Mouse (Mus musculus): ENCODE results near the gene Trmt44. TPM values are rescaled to one million over a fixed set of nuclear protein-coding genes. Genes with fewer than 3 reads are reported as not detected.
A peak's percentile ranks its signal among the peaks of the same experiment; 100 is the strongest.
"Not testable (repeated sequence)": the region's sequence is repeated elsewhere in the genome, so short reads cannot be mapped to it uniquely, and the experiment has no call there.

Gene Trmt44
- polyA plus RNA-seq, 1 experiment, result 6.8 TPM

- Histone ChIP-seq H3ac (ENCODE audit: control insufficient read depth, insufficient read length, low read depth) (no peak overlapping the region), H3K36me3 (ENCODE audit: control insufficient read depth, insufficient read depth) (peaks cover 2% of the 10 kb centered on the region), H3K79me2 (ENCODE audit: control insufficient read depth, insufficient read depth) (no peaks in the 10 kb centered on the region), H3K4me3 (ENCODE audit: insufficient read depth, poor library complexity, severe bottlenecking) (no peak overlapping the region), H3K27me3 (ENCODE audit: control insufficient read depth, insufficient read depth, insufficient read length) (no peaks in the 10 kb centered on the region), H3K79me3 (ENCODE audit: low read depth) (no peaks in the 10 kb centered on the region)
- TF ChIP-seq MYOD1 (IDR thresholded peaks at IDR 0.05; ENCODE audit: control insufficient read depth, insufficient read length, low read depth), result no peak
- peak; percentile 90 for TF ChIP-seq CTCF (IDR thresholded peaks at IDR 0.05; ENCODE audit: control insufficient read depth, insufficient read depth, insufficient read length)
Measured at GRCm38 (mm10) chr5:35595706-35596105, 20.8 kb upstream of the Trmt44 start.

- peaks cover 7% of the 10 kb centered on the region for H3K36me3 ChIP-seq (ENCODE audit: control insufficient read depth, insufficient read depth)
- H3ac ChIP-seq (ENCODE audit: control insufficient read depth, insufficient read length, low read depth), result no peak overlapping the region
- H3K79me2 ChIP-seq (ENCODE audit: control insufficient read depth, insufficient read depth), result no peaks in the 10 kb centered on the region
- H3K4me3 ChIP-seq (ENCODE audit: insufficient read depth, poor library complexity, severe bottlenecking), result no peak overlapping the region
- TF ChIP-seq USF1 (IDR thresholded peaks at IDR 0.05; ENCODE audit: low read depth), result no peak
- TF ChIP-seq CEBPB (IDR thresholded peaks at IDR 0.05; ENCODE audit: low read depth), result no peak
- no peak for TF ChIP-seq CTCF (IDR thresholded peaks at IDR 0.05; ENCODE audit: control insufficient read depth, insufficient read depth, insufficient read length)
- no peak for TF ChIP-seq FOSL1 (IDR thresholded peaks at IDR 0.05; ENCODE audit: insufficient read depth, low read length, poor library complexity, severe bottlenecking)
- no peak for TF ChIP-seq MYOG (IDR thresholded peaks at IDR 0.05; ENCODE audit: control insufficient read depth, extremely low read depth, insufficient read length)
- no peak for TF ChIP-seq MYOD1 (IDR thresholded peaks at IDR 0.05; ENCODE audit: control insufficient read depth, insufficient read length, low read depth)
- no peak for TF ChIP-seq MAX (IDR thresholded peaks at IDR 0.05)
- H3K79me3 ChIP-seq (ENCODE audit: low read depth), result no peaks in the 10 kb centered on the region
- H3K27me3 ChIP-seq (ENCODE audit: control insufficient read depth, insufficient read depth, insufficient read length), result no peaks in the 10 kb centered on the region
Measured at GRCm38 (mm10) chr5:35594768-35595167, 19.9 kb upstream of the Trmt44 start.

DNA sequence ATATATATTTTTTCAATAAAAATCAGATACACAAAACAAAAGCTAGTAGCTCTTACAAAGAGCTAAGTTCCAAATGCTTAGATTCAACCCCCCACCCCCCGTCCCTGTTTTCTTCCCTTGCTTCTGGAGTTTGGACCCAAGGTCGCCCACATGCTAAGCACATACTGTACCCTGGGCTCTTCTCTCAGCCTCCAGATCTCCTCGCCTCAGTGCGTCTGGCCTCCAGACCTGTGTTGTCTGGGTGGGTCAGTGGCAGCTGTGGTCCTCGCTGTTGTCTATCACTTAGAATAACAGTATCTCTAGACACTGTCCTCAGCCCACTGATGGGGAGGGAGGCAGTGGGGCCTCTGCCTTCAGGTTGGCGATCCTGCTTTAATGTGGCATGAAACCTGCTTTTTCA is 18.4 kb upstream of the Trmt44 start:
- H3ac ChIP-seq (ENCODE audit: control insufficient read depth, insufficient read length, low read depth), result no peak overlapping the region
- peaks cover 8% of the 10 kb centered on the region for H3K36me3 ChIP-seq (ENCODE audit: control insufficient read depth, insufficient read depth)
- no peaks in the 10 kb centered on the region for H3K27me3 ChIP-seq (ENCODE audit: control insufficient read depth, insufficient read depth, insufficient read length)
- H3K4me3 ChIP-seq (ENCODE audit: insufficient read depth, poor library complexity, severe bottlenecking), result no peak overlapping the region
- no peaks in the 10 kb centered on the region for H3K79me3 ChIP-seq (ENCODE audit: low read depth)
- no peak for TF ChIP-seq MAX (IDR thresholded peaks at IDR 0.05)
- no peak for TF ChIP-seq CTCF (IDR thresholded peaks at IDR 0.05; ENCODE audit: control insufficient read depth, insufficient read depth, insufficient read length)
- TF ChIP-seq FOSL1 (IDR thresholded peaks at IDR 0.05; ENCODE audit: insufficient read depth, low read length, poor library complexity, severe bottlenecking), result no peak
- TF ChIP-seq CEBPB (IDR thresholded peaks at IDR 0.05; ENCODE audit: low read depth), result no peak
- no peaks in the 10 kb centered on the region for H3K79me2 ChIP-seq (ENCODE audit: control insufficient read depth, insufficient read depth)

- TF ChIP-seq MYOD1 (IDR thresholded peaks at IDR 0.05; ENCODE audit: control insufficient read depth, insufficient read length, low read depth), result no peak
- TF ChIP-seq MYOG (IDR thresholded peaks at IDR 0.05; ENCODE audit: control insufficient read depth, extremely low read depth, insufficient read length), result no peak
- TF ChIP-seq FOSL1 (IDR thresholded peaks at IDR 0.05; ENCODE audit: insufficient read depth, low read length, poor library complexity, severe bottlenecking), result no peak
- TF ChIP-seq MAX (IDR thresholded peaks at IDR 0.05), result no peak
- TF ChIP-seq CTCF (IDR thresholded peaks at IDR 0.05; ENCODE audit: control insufficient read depth, insufficient read depth, insufficient read length), result no peak
- no peak for TF ChIP-seq CEBPB (IDR thresholded peaks at IDR 0.05; ENCODE audit: low read depth)
- no peak for TF ChIP-seq USF1 (IDR thresholded peaks at IDR 0.05; ENCODE audit: low read depth)
- H3K36me3 ChIP-seq (ENCODE audit: control insufficient read depth, insufficient read depth), result peaks cover 8% of the 10 kb centered on the region
- H3K27me3 ChIP-seq (ENCODE audit: control insufficient read depth, insufficient read depth, insufficient read length), result no peaks in the 10 kb centered on the region
Measured at GRCm38 (mm10) chr5:35592824-35593223, 18.0 kb upstream of the Trmt44 start.

DNA sequence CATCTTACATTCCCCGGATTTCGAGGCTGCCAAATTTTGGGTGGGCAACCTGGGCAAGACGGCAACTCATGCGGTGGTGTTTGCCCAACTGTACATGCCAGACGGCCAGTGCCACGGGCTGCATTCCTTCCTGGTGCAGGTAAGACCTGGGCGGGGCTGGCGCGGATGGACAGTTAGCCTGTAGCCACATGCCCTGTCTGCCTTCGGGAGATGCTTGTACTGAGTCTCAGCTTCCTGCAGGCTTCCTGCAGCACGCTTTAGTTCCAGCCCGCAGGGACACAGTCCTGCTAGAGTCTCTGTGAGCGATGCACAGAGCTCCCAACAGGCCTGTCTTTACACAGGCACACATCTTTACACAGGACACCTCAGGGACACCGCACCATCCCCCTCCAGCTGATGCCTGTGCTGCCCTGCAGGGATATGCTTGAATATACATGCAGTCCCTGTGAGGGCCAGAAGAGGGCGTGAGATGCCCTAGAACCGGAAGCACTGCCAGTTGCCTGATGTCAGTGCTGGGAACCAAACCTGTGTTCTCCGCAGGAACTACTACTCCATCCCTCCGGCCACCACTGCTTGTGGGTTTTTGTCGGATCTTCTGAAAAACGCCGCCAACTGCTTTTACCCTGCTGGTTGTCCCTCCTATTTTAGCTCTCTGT is 17.3 kb upstream of the Trmt44 start:
- no peaks in the 10 kb centered on the region for H3K79me2 ChIP-seq (ENCODE audit: control insufficient read depth, insufficient read depth)
- no peak for TF ChIP-seq CEBPB (IDR thresholded peaks at IDR 0.05; ENCODE audit: low read depth)
- TF ChIP-seq MAX (IDR thresholded peaks at IDR 0.05), result no peak
- no peak for TF ChIP-seq MYOG (IDR thresholded peaks at IDR 0.05; ENCODE audit: control insufficient read depth, extremely low read depth, insufficient read length)
- no peak for TF ChIP-seq MYOD1 (IDR thresholded peaks at IDR 0.05; ENCODE audit: control insufficient read depth, insufficient read length, low read depth)
- no peak for TF ChIP-seq FOSL1 (IDR thresholded peaks at IDR 0.05; ENCODE audit: insufficient read depth, low read length, poor library complexity, severe bottlenecking)
- no peak for TF ChIP-seq USF1 (IDR thresholded peaks at IDR 0.05; ENCODE audit: low read depth)
- TF ChIP-seq CTCF (IDR thresholded peaks at IDR 0.05; ENCODE audit: control insufficient read depth, insufficient read depth, insufficient read length), result no peak
- no peaks in the 10 kb centered on the region for H3K79me3 ChIP-seq (ENCODE audit: low read depth)
- no peak overlapping the region for H3K4me3 ChIP-seq (ENCODE audit: insufficient read depth, poor library complexity, severe bottlenecking)
- no peaks in the 10 kb centered on the region for H3K27me3 ChIP-seq (ENCODE audit: control insufficient read depth, insufficient read depth, insufficient read length)
- H3ac ChIP-seq (ENCODE audit: control insufficient read depth, insufficient read length, low read depth), result no peak overlapping the region
- peaks cover 8% of the 10 kb centered on the region for H3K36me3 ChIP-seq (ENCODE audit: control insufficient read depth, insufficient read depth)

More at GRCm38 (mm10) chr5:35592824-35593223, 18.0 kb upstream of the Trmt44 start:
- no peak overlapping the region for H3K4me3 ChIP-seq (ENCODE audit: insufficient read depth, poor library complexity, severe bottlenecking)
- H3ac ChIP-seq (ENCODE audit: control insufficient read depth, insufficient read length, low read depth), result no peak overlapping the region
- H3K79me2 ChIP-seq (ENCODE audit: control insufficient read depth, insufficient read depth), result no peaks in the 10 kb centered on the region
- H3K79me3 ChIP-seq (ENCODE audit: low read depth), result no peaks in the 10 kb centered on the region

- no peaks in the 10 kb centered on the region for H3K27me3 ChIP-seq (ENCODE audit: control insufficient read depth, insufficient read depth, insufficient read length)
- TF ChIP-seq FOSL1 (IDR thresholded peaks at IDR 0.05; ENCODE audit: insufficient read depth, low read length, poor library complexity, severe bottlenecking) (no peak), CTCF (IDR thresholded peaks at IDR 0.05; ENCODE audit: control insufficient read depth, insufficient read depth, insufficient read length) (no peak), CEBPB (IDR thresholded peaks at IDR 0.05; ENCODE audit: low read depth) (no peak), MYOD1 (IDR thresholded peaks at IDR 0.05; ENCODE audit: control insufficient read depth, insufficient read length, low read depth) (no peak), USF1 (IDR thresholded peaks at IDR 0.05; ENCODE audit: low read depth) (no peak), MYOG (IDR thresholded peaks at IDR 0.05; ENCODE audit: control insufficient read depth, extremely low read depth, insufficient read length) (no peak), MAX (IDR thresholded peaks at IDR 0.05) (no peak)
- H3K79me3 ChIP-seq (ENCODE audit: low read depth), result no peaks in the 10 kb centered on the region
- H3K79me2 ChIP-seq (ENCODE audit: control insufficient read depth, insufficient read depth), result no peaks in the 10 kb centered on the region
- H3K36me3 ChIP-seq (ENCODE audit: control insufficient read depth, insufficient read depth), result peaks cover 8% of the 10 kb centered on the region
- no peak overlapping the region for H3ac ChIP-seq (ENCODE audit: control insufficient read depth, insufficient read length, low read depth)
- H3K4me3 ChIP-seq (ENCODE audit: insufficient read depth, poor library complexity, severe bottlenecking), result no peak overlapping the region
Measured at GRCm38 (mm10) chr5:35591497-35591896, 16.6 kb upstream of the Trmt44 start.

DNA sequence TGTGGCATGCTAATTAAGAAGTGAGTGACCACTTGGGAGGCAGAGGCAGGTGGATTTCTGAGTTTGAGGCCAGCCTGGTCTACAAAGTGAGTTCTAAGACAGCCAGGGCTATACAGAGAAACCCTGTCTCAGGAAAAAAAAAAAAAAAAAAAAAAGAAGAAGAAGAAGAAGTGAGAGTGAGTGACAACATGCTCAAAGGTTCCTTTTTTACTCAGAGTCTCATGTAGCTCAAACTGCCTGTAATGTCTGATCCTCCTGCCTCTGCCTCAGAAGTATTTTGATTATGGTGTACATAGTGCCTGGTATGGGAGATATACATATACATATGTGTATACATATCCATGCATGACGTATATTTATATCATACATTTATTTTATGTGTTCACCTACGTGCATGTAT is 9.4 kb upstream of the Trmt44 start:
- H3K4me3 ChIP-seq (ENCODE audit: insufficient read depth, poor library complexity, severe bottlenecking); H3K79me2 ChIP-seq (ENCODE audit: control insufficient read depth, insufficient read depth); H3K36me3 ChIP-seq (ENCODE audit: control insufficient read depth, insufficient read depth); H3K27me3 ChIP-seq (ENCODE audit: control insufficient read depth, insufficient read depth, insufficient read length); H3K79me3 ChIP-seq (ENCODE audit: low read depth); H3ac ChIP-seq (ENCODE audit: control insufficient read depth, insufficient read length, low read depth): not testable (repeated sequence)

Measured in C2C12 (cell line).